Mouse (Mus musculus) ZHBTc4 (cell line): ENCODE data around the gene Zfp345.
"Not testable (repeated sequence)": the region's sequence is repeated elsewhere in the genome, so short reads cannot be mapped to it uniquely, and the experiment has no call there.

Source experiments
- DNase-seq: peaks from one replicate; pipeline ENCODE4 v3.0.0-alpha.2; 2011; ENCODE audit warnings: low read depth, low spot score

The Zfp345 gene

DNA sequence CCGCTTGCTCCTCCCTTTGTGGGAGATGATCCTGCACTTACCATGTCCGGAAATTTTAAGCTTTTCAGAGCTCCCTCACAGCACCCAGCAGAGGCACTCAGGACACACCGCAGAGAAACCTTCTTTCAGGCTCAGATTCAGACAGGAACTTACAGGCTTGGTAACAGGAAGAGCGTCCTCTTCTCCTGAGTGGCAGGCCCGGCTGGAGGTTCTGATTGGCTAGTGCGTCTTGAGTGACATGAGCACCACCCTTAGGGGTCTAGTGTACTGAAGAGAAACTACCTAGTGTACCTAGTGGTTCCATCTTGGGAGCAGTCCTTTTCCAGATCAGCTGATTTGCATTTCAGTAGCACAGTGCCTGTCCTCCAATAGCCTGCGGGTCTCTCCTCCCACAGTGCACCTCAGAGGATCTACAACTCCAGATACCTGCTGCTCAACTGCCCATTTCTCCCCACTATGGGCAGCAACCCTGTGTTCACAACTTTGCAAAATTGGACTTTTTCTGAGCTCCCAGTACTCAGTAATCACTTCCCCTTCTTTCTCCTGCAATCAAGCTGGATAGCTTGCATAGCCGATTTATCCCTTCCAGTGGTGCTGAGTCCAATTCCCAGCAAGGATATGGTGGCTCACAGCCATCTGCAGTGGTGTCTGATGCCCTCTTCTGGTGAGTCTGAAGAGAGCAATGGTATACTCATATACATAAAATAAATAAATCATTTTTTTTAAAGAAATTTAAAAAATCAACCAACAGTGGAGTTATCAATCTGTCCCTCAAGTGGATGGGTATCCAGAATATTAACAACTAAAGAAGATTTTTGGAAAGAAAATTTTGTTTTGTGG lies at the start of gene Zfp345:
Gene Zfp345, minus strand, starts transcription at position 153 of the 840 bp plus-strand sequence.
- peak; percentile 92 for DNase-seq

DNA sequence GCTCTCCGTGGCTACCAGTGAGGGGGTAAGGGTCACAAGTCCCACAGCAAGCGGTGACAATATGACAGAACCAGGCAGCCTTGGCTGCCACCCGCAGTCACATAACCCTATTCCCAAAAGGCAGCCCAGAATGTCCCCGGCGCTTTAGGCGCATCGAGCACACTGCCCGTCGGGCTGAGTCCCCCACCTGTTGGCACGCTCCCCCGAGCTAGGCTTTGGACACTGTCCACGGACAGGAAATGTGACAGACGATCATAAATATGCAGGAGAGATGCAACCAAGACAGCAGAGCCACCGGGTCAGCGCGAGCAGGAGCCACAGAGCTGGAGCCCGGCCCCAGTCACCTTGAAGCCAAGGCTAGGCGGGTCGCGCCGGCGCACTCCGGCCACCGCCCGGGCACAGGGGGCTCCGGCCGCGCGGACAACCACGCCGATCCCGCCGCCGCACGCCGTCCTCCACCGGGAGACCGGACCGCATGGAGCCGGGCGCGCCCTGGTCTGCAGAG lies 40.9 kb upstream of the Zfp345 start:
- DNase-seq = peak; percentile 53

DNA sequence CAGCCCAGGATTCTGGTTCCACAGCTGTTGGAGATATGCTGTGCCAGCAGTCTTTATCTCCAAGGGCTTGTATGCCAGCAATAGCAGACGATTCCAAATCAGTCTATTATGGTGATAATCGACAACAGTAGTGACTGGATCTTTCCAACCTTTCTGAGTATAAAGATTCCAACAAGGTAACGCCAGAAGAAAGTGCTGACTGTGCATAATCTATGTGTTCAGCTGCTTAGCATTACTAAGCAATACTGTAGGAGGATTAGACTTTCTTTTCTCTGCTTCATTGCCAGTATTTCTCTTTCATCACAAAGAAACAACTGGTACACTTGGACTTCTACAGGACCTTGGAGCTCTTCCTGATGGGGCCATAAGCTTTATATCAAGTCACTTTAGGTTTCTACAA lies 27.9 kb upstream of the Zfp345 start:
- DNase-seq = no peak

DNA sequence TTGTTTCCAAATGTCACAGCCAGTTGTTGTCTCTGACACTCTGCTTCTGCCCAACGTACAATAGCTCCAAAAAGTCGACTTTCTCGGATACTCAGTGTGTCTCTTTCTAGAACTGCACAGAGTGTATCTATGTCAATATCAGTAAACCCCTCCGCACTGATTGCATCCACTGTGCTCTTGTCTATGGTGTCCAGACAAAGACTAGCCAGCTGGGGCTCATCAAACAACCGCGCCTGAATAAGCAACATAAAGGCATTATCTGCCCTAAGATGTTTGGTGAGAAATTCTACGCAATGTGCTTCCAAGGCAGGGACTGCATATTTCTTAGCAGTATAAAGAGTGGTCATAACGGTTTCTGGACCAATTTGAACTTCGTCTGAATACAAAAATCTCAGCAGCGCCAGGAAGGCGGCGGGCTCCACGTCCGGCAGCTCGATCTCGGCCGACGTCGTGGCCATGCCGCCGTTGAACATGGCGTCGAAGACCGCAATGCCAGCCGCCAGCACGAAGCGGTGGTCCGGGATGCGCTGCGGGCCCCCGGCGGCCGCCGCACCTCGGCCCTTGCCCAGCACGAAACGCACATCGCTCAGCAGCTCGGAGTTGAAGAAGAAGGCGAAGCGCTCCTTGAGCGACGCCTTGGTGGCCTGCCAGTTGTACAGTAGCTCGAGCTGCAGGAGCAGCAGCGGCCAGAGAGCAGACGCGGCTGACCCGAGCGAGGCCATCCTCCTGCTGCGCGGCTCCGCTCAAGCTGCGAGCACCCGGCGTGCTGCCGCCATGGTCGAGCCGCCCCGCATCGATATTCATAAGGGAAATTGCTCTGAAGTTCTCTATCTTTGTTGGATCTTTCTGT lies 15.5 kb upstream of the Zfp345 start:
- peak; percentile 48 for DNase-seq

DNA sequence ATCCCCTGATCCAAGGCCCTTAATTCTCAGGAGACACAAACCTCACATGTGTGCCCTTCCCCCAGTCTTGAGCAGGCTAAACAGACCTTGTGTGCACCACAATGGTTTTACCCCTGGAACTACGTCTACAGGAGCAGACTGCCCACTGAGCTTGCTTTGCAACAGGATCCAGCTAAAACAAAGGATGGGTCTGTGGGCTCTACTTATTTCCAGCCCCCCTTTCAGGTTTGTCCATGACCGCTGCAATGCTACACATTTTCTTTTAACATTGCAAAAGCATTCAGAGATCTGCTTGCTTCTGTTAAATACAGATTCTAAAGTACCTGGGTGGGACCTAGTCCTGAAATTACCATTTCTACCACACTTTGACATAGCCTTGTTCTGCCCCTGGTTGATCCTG lies 8.1 kb upstream of the Zfp345 start:
- peak; percentile 59 for DNase-seq

DNA sequence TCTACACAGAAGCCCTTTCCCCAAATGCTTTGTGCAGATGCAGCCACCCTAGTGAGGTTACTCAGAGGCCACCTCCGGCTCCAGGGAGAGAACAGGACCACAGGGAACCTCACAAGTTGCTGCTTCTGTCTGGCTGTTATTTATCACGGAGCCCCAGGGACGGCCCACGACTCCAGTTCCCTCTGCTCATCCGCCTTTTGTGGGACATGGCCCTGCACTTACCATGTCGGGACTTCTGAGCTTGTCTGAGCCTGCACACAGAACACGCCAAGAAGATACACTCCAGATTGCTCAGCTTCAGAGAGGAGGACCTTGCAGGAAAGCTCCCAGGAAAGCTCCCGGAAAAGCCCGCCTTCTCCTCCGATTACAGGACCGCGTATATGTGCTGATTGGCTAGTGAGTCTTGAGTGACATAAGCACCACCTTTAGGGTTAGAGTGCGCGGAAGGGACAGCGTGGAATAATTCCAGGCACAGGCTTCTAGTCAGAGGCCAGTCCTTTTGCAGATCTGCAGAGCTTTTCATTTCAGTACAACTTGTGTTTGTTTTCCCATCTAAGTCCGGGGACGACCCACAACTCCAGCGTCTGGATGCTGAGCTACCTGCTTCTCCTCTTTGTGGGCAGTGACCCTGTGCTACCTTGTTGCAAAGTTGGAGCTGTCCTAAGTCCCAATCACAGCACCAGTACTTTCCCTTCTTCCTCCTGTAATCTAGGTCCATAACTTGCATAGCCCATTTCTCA lies 33.5 kb downstream of the Zfp345 start, which contains the start of gene Zfp442:
Gene Zfp442, minus strand, starts transcription at position 307 of the 740 bp plus-strand sequence.
- peak; percentile 74 for DNase-seq

DNA sequence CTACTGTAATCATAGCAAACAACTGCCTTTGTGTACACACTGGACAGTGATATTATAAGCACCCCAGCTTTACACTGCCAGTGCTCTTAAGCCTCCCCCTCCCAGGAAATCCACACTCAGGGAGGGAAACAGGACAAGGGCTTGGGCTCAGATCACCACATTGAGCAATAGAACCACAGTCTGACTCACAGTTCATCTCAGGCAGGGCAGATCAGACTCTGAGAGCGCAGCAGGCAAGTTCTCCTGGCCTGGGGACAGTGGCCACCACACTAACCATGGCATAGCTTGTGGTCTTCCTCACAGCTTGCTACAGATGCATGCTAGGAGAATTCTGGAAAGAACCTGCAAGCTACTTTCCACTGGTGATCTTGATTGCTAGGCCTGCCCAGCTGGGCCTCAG lies 45.8 kb downstream of the Zfp345 start:
- not testable (repeated sequence) for DNase-seq
